Mouse (Mus musculus) kidney, adult 18-20 months (tissue): ENCODE measurements at regions not wholly inside any gene's neighbourhood (a gene's known extent, or its start where the extent isn't known, plus 50 kb on each side); places are given as distances from the start of the nearest gene placed in this dataset.

ENCODE experiments used
- DNase-seq: peaks from one replicate; pipeline ENCODE4 v3.0.0; 2021

GRCm38 (mm10) chr3:149215691-149216090 is 225.3 kb upstream of the Adgrl2 start:
- DNase-seq: peak; percentile 15

- no peak for DNase-seq
These were observed 221.6 kb upstream of the Adgrl2 start for GRCm38 (mm10) chr3:149211909-149212308.

GRCm38 (mm10) chr3:149209260-149209659 is 218.9 kb upstream of the Adgrl2 start:
- DNase-seq: no peak

GRCm38 (mm10) chr3:149203451-149203850 is 213.1 kb upstream of the Adgrl2 start:
- no peak for DNase-seq

GRCm38 (mm10) chr3:149196477-149197185 is 206.3 kb upstream of the Adgrl2 start:
- peak; percentile 60 for DNase-seq

- no peak for DNase-seq
These were observed 200.7 kb upstream of the Adgrl2 start for GRCm38 (mm10) chr3:149190856-149191576.

GRCm38 (mm10) chr3:149184136-149184551 is 193.8 kb upstream of the Adgrl2 start:
- DNase-seq: no peak

- DNase-seq: no peak
These were observed 191.7 kb upstream of the Adgrl2 start for GRCm38 (mm10) chr3:149182095-149182494.

- no peak for DNase-seq
These were observed 189.8 kb upstream of the Adgrl2 start for GRCm38 (mm10) chr3:149180129-149180528.

GRCm38 (mm10) chr3:149179486-149180116 is 189.2 kb upstream of the Adgrl2 start:
- no peak for DNase-seq

GRCm38 (mm10) chr3:149178891-149179290 is 188.5 kb upstream of the Adgrl2 start:
- no peak for DNase-seq

GRCm38 (mm10) chr3:149174689-149175390 is 184.5 kb upstream of the Adgrl2 start:
- no peak for DNase-seq

- DNase-seq: no peak
These were observed 183.2 kb upstream of the Adgrl2 start for GRCm38 (mm10) chr3:149173537-149173936.

- DNase-seq: no peak
These were observed 181.4 kb upstream of the Adgrl2 start for GRCm38 (mm10) chr3:149171766-149172165.

GRCm38 (mm10) chr3:149170191-149170590 is 179.8 kb upstream of the Adgrl2 start:
- no peak for DNase-seq

GRCm38 (mm10) chr3:149169442-149169841 is 179.1 kb upstream of the Adgrl2 start:
- DNase-seq: no peak

GRCm38 (mm10) chr3:149167997-149168396 is 177.6 kb upstream of the Adgrl2 start:
- no peak for DNase-seq

GRCm38 (mm10) chr3:149164804-149165203 is 174.4 kb upstream of the Adgrl2 start:
- no peak for DNase-seq

- DNase-seq: no peak
These were observed 173.2 kb upstream of the Adgrl2 start for GRCm38 (mm10) chr3:149163591-149163990.

GRCm38 (mm10) chr3:149160833-149161232 is 170.5 kb upstream of the Adgrl2 start:
- no peak for DNase-seq

GRCm38 (mm10) chr3:149157381-149157780 is 167.0 kb upstream of the Adgrl2 start:
- DNase-seq: no peak

- no peak for DNase-seq
These were observed 162.0 kb upstream of the Adgrl2 start for GRCm38 (mm10) chr3:149152312-149152711.

- DNase-seq: no peak
These were observed 160.4 kb upstream of the Adgrl2 start for GRCm38 (mm10) chr3:149150796-149151195.
